Mouse (Mus musculus) embryonic fibroblast, embryonic 13.5 days (primary cell): ENCODE data around the gene Adam23.

ENCODE experiments used
- CTCF ChIP-seq: IDR thresholded peaks from 2 replicates; pipeline ENCODE4 v1.5.1; 2011; ENCODE audit warnings: mild to moderate bottlenecking, control low read depth, low read length, moderate library complexity, borderline replicate concordance; ENCODE audit not compliant: insufficient read depth
- POLR2A ChIP-seq: IDR thresholded peaks from 2 replicates; pipeline ENCODE4 v1.6.1; 2011; ENCODE audit warnings: low read depth, mild to moderate bottlenecking, control low read depth, low read length, moderate library complexity

DNA sequence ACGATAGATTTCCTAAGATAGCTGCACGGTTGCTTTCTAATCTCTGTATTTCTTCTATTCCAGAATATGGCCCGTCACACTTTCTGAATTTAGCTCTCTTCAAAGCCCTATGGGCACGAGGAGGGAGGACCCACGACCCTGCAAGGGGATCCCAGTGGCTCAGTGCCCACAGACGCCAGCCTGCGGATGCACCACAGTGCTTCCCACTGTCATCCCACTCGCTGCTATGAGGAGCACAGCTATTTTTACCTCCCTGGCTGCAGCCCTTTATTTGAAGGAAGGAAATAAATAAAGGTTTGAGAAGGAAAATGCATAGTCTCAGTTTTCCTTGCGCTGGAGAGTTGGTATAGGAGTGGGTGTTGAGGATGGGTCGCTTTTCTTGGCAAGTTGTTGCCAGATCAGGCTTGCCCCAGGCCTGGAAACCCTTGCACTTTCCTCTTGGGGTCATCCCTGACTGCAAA, 512 bp upstream of the Adam23 start:
- no peak for TF ChIP-seq POLR2A
- no peak for TF ChIP-seq CTCF
